Mouse (Mus musculus) hindlimb bud, embryonic 11.5 days (tissue): ENCODE data around the gene Ctc1.
"Not testable (repeated sequence)": the region's sequence is repeated elsewhere in the genome, so short reads cannot be mapped to it uniquely, and the experiment has no call there.

ENCODE experiments used
- DNase-seq: peaks from one replicate; pipeline ENCODE4 v3.0.0-alpha.2; 2012; ENCODE audit warnings: low read depth, low spot score; ENCODE audit errors: extremely low spot score

The Ctc1 gene

GRCm38 (mm10) chr11:69015644-69016441 lies at the start of gene Ctc1:
Gene Ctc1 (plus strand): TSS chr11:69015911.
- DNase-seq: no peak

DNA sequence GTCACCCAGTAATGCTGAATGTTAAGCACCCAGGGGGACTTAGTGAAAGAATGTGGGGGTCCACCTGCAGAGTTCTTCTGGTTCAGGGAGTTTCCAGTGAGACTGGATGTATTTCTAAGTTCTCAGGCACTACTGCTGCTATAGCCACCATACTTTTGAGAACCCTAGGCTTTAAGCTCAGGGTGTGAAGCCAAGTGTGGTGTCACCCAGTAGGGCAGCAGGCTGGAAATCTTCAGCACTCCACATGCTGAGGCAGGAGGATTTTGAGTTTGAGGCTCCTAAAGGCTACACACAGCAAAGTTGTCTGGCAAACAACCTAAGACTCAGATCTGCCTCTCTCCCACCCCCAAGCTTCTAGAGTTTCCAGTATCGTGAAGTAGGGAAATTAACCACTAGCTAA lies 49.2 kb upstream of the Ctc1 start:
- DNase-seq: no peak

GRCm38 (mm10) chr11:68967337-68968282 lies 48.1 kb upstream of the Ctc1 start, which contains the start of gene Slc25a35:
Gene Slc25a35 (plus strand): TSS chr11:68968131.
- DNase-seq: peak; percentile 52

- DNase-seq: no peak
Measured at GRCm38 (mm10) chr11:68968752-68969151, 47.0 kb upstream of the Ctc1 start.

GRCm38 (mm10) chr11:68970232-68970631 lies 45.5 kb upstream of the Ctc1 start:
- DNase-seq: no peak

GRCm38 (mm10) chr11:68973250-68974058 lies 42.3 kb upstream of the Ctc1 start:
- peak; percentile 61 for DNase-seq

GRCm38 (mm10) chr11:68974059-68974450 lies 41.7 kb upstream of the Ctc1 start:
- DNase-seq: no peak

- DNase-seq: no peak
Measured at GRCm38 (mm10) chr11:68975085-68975484, 40.6 kb upstream of the Ctc1 start, which contains the start of gene Rangrf. Gene Rangrf (minus strand): TSS chr11:68975185.

DNA sequence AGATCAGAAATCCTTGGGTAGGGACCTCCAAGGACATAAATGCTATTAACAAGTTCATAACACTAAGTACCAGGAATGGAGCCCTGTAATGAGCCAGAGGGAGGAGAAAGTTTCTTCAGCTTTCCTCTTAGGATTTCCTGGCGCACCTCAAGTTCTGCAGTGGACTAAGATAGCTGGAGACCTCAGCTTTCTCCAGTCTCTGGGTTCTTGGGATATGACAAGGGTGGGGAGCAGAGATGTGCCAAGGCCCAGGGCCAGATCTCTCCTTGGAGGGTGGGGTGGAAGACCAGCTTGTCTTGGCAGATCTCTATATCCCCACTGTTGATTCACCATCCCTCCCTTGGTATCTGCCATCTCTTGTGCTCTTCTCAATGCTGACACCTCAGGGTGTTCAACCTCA lies 40.1 kb upstream of the Ctc1 start:
- DNase-seq: no peak

DNA sequence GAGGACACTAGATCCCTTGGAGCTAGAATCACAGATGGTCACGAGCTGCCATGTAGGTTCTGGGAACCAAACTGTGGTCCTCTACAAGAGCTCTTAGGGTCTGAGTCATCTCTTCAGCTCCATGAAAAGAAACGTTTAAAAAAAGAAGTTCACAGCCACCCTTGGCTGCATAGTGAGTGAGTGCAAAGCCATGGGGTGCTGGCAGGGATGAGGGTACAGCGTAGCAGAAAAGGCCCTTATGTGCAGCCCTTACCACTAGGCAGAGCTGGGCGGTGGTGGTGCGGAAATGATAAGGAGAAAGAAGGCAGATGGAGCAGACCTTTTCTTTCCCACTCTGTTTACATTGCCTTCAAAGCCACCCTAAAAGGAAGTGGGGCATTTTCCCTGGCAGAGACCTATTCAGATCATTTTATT lies 36.4 kb upstream of the Ctc1 start:
- no peak for DNase-seq

DNA sequence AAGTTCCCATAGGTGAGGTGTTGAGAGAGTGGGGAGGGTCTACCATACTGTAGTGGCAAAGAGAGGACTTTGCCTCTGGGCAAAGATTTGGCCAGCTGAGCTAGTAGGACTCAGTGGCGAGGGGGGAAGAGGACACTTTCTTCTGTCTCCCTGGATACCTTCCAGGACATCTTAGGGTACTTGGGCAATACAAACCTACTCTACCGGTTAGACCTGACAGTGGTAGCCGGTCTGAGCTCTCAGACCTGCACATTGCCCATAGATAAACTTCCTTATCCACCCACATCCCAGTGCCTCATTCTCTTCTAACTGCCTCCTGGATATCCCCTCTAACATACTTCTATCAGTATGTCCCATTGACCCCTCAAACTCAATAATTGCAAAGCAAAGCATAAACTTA lies 34.8 kb upstream of the Ctc1 start:
- DNase-seq: no peak

- DNase-seq: peak; percentile 42
Measured at GRCm38 (mm10) chr11:68982639-68983369, 32.9 kb upstream of the Ctc1 start.

DNA sequence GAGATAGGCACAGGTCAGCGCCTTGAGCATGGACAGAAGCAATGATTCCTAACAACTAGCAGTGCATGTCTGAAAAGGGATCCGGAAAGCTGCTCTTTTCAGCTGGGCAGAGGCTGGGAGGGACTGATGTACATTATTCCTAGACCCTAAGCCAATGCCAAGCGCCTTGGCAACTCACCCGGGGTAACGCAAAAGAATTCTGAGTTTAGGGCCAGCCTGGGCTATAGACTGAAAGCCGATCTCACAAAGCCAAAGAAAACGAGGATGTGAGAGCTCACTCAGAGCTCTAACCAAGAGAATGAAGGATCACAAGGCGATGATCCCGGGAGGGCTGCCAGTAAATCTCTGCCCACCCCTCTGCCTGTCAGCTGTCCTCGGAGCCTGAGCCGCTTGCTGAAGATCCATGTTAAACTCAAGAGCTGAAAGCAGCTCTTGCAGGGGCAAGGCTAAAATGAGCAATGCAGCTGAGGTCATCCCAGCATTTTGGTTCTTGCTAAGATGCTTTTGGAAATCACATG lies 28.3 kb upstream of the Ctc1 start:
- no peak for DNase-seq

DNA sequence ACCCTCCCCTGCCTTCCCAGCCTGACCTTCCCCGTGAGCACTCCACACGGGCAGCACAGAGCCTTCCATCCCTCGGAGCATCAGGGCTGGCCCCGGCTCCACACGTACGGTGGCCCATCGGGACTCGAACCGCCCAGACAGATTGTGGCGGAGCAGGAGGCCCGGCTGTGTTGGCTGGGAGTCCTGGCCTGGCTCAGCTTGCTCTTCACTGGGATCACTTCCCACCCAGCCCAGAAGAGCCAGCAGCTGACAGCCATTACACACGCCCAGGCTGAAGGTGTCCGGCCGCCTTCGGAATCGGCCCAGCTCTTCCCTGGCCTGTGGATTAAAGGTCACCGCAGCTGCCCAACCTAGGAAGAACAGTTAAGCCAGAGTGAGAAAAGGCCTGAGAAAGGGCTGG lies 27.4 kb upstream of the Ctc1 start:
- no peak for DNase-seq

GRCm38 (mm10) chr11:68993122-68993521 lies 22.6 kb upstream of the Ctc1 start:
- DNase-seq: no peak

DNA sequence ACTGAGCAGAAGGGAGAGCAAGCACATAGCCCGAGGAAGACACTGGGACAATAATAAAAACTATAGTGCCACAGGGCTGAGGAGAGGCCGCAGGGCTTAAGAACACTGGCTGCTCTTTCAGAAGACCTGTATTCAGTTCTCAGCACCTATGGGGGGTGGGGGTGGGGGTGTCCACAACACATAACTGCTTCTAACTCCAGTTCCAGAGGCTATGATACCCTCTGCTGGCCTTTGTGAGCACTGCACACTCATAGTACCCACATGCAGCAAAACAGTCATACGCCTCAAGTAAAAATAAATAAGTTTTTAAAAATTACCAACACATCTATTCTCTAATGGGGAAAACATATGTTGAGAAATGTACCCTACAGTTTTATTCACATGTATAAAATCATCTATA lies 21.3 kb upstream of the Ctc1 start:
- no peak for DNase-seq

GRCm38 (mm10) chr11:68997080-68997479 lies 18.6 kb upstream of the Ctc1 start:
- DNase-seq: no peak

GRCm38 (mm10) chr11:69002782-69003181 lies 12.9 kb upstream of the Ctc1 start:
- DNase-seq: not testable (repeated sequence)

DNA sequence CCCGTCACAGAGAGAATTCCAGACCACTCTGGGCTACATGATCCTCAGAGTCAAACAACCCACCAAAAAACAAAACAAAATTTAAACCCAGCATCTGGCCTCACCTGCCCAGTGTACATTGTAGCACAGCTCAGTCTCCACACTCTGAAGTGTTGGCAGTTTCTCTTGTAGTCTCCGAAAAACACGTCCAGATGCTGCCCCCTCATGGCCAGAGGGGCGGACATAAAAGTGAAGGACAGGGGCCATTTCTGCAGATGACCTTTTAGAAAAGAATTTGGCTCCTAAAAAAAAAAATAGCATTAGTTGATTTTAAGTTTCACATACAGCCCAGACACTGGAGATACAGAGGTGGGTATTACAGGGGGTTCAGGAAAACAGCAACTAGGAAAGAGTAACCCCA lies 12.1 kb upstream of the Ctc1 start:
- DNase-seq: no peak

DNA sequence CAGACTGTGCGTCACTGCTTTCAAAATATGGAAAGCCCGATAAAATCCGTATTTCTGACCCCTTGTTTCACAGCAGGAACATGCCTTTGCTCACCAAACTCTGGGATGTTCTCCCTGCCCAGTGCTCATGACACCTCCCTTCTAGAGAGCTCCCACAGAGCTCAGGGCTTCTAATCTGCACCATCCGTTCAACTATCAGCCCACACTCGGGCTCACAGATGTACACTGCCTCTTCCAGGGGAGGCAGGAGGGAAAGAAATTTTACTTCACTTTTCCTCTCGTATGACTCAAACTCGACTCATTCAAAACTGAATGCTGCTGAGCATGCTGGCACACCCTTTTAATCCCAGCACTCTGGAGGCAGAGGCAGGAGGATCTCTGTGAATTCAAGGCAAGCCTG lies 10.5 kb upstream of the Ctc1 start:
- no peak for DNase-seq
